Mouse (Mus musculus): ENCODE results near the gene Rbm17.

DNA sequence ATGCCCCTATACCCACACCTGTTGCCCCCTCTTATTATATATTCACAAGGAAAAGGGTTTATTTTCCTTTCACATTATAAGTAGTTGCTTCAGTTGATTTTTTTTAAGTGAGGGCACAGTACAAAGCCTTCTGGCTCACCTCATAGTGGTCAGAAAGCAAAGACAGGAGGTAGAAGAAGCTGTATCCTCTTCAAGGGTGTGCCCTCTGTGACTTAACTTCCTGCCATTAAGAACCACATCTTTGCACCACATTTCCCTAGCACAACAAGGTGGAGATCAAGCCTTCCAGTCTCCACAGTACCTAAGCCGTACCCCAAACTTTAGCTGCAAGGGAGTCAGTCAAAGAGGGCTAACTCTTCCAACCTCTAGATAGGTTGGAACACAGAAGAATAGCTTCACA, 61.8 kb downstream of the Rbm17 start:
- TF ChIP-seq CTCF (IDR thresholded peaks at IDR 0.05; ENCODE audit: control insufficient read depth, insufficient read depth, insufficient replicate concordance, low read depth, low read length): no peak
- TF ChIP-seq POLR2A (IDR thresholded peaks at IDR 0.05; ENCODE audit: control insufficient read depth, low read depth, low read length): no peak

All from testis, adult 2 months (tissue).